In the genomic region with DNA sequence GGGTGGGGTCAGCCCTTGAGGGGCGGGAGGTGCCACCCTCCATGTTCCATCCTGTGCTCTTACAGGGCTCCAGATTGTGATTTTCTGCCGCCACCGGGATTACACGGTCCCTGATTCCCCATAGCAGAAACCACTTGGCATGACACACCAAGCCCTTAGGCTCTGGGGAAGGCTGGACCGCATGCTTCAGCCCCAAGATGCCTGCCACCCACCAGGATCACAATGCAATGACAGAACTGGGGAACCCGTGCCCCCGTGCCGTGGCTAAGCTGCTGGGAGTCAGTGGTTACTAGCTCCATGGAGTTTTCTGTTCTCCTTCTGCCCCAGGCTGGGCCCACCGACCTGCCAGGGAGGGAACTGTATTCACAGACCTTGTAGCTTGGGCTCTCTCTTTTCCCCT, we compare ENCODE assay signal across 24 mouse cellular contexts.
DNase-seq lines count a peak whose midpoint lies in the region.
"Had no signal": no experiment of that assay in that cellular context is flagged by ENCODE, and none has a peak within 500 bp of the region (broad histone marks: within the 10 kb centered on the region; RNA-seq: fewer than 3 reads in every experiment).

No protein-coding gene starts in this region.

- peak; percentile 21 for DNase-seq in left cerebral cortex, postnatal 4 days
- no peak for DNase-seq in left cerebral cortex, adult 9 months (ENCODE audit: low spot score in 2 of 2)
- DNase-seq in embryonic facial prominence, embryonic 10.5 days (ENCODE audit: low spot score) = no peak
- no peak for DNase-seq in limb, embryonic 10.5 days (ENCODE audit: low spot score)
- no peak for DNase-seq in frontal cortex, adult 2 months (ENCODE audit: extremely low spot score in 1 of 2, low spot score in 1 of 2)
- DNase-seq in frontal cortex, postnatal 25 days (ENCODE audit: low spot score in 2 of 2) = no peak
- DNase-seq: adrenal gland, adult 2 months; adrenal gland, postnatal 25 days; cerebellum, adult 11-12 months; cerebellum, adult 8-10 months; cerebellum, postnatal 25 days; gastrocnemius, postnatal 25 days; heart, adult 18-20 months; heart, postnatal 10 days; heart, postnatal 36 days; kidney, adult 18-20 months had no signal

- H3K36me3 ChIP-seq in embryonic facial prominence, embryonic 10.5 days (replicated peaks) = peaks cover 93% of the 10 kb centered on the region
- H3K36me3 ChIP-seq in limb, embryonic 10.5 days = peaks cover 70% of the 10 kb centered on the region
- H3K36me3 ChIP-seq: forebrain, embryonic 15.5 days; G1E; heart, embryonic 12.5 days; heart, embryonic 15.5 days; hindbrain, embryonic 13.5 days; intestine, embryonic 15.5 days had no signal

- no peaks in the 10 kb centered on the region for H3K9me3 ChIP-seq in embryonic facial prominence, embryonic 10.5 days
- H3K9me3 ChIP-seq in limb, embryonic 10.5 days (replicated peaks) = no peaks in the 10 kb centered on the region
- H3K9me3 ChIP-seq: forebrain, embryonic 12.5 days; forebrain, embryonic 15.5 days; heart, embryonic 12.5 days; heart, embryonic 15.5 days; hindbrain, embryonic 10.5 days; hindbrain, embryonic 13.5 days; intestine, embryonic 15.5 days had no signal

- WGBS in embryonic facial prominence, embryonic 10.5 days = 91% methylated on average over 9 of the region's 9 CpGs
- 95% methylated on average over 9 of the region's 9 CpGs for WGBS in limb, embryonic 10.5 days

- H3K4me3 ChIP-seq in embryonic facial prominence, embryonic 10.5 days = no peak overlapping the region
- no peak overlapping the region for H3K4me3 ChIP-seq in limb, embryonic 10.5 days
- H3K4me3 ChIP-seq: forebrain, embryonic 12.5 days; forebrain, embryonic 15.5 days; heart, embryonic 12.5 days; heart, embryonic 15.5 days; hindbrain, embryonic 10.5 days; hindbrain, embryonic 13.5 days; intestine, embryonic 15.5 days had no signal

- H3K27me3 ChIP-seq in embryonic facial prominence, embryonic 10.5 days (replicated peaks; ENCODE audit: low read depth, poor library complexity, severe bottlenecking) = no peaks in the 10 kb centered on the region
- no peaks in the 10 kb centered on the region for H3K27me3 ChIP-seq in limb, embryonic 10.5 days (ENCODE audit: low read depth, poor library complexity, severe bottlenecking)
- H3K27me3 ChIP-seq: forebrain, embryonic 12.5 days; forebrain, embryonic 15.5 days; heart, embryonic 15.5 days; hindbrain, embryonic 13.5 days had no signal

- intact Hi-C loops in left cerebral cortex, postnatal 4 days (cut with DNase I) = no loop called here

- peaks cover 28% of the 10 kb centered on the region for H3K4me1 ChIP-seq in embryonic facial prominence, embryonic 10.5 days
- peaks cover 28% of the 10 kb centered on the region for H3K4me1 ChIP-seq in limb, embryonic 10.5 days
- H3K4me1 ChIP-seq: forebrain, embryonic 12.5 days; forebrain, embryonic 15.5 days; hindbrain, embryonic 13.5 days had no signal

- H3K27ac ChIP-seq in embryonic facial prominence, embryonic 10.5 days (replicated peaks) = peak overlapping the region; percentile 24; the same call in 1 of the 2 replicates
- H3K27ac ChIP-seq in limb, embryonic 10.5 days = peak overlapping the region; percentile 22; the same call in 1 of the 2 replicates
- H3K27ac ChIP-seq: forebrain, embryonic 12.5 days; forebrain, embryonic 15.5 days; heart, embryonic 15.5 days; hindbrain, embryonic 10.5 days; hindbrain, embryonic 13.5 days; intestine, embryonic 15.5 days had no signal
